Mouse (Mus musculus): ENCODE measurements around the gene Ccdc187. TPM values are rescaled to one million over a fixed set of nuclear protein-coding genes. Genes with fewer than 3 reads are reported as not detected.

Gene Ccdc187
- polyA plus RNA-seq, 1 experiment from 2014 or later, result 0.58 TPM

GRCm38 (mm10) chr2:26298856-26299230, 4.5 kb upstream of the Ccdc187 start:
- 26% methylated on average over 4 of the region's 4 CpGs for WGBS
- Histone ChIP-seq H3K27me3 (ENCODE audit: control insufficient read depth, insufficient read depth, low read length) (no peaks in the 10 kb centered on the region), H3K4me1 (ENCODE audit: control insufficient read depth, insufficient read depth, low read length) (peaks cover 30% of the 10 kb centered on the region), H3K4me3 (replicated peaks; ENCODE audit: low read length) (peak overlapping the region; percentile 4; the same call in 1 of the 2 replicates), H3K4me2 (ENCODE audit: low read depth, low read length) (peak overlapping the region; percentile 23; the same call in 1 of the 2 replicates), H3K27ac (ENCODE audit: low read length) (peak overlapping the region; percentile 68), H3K9me3 (replicated peaks; ENCODE audit: control insufficient read depth, low read length) (no peaks in the 10 kb centered on the region), H3K9ac (ENCODE audit: low read length) (peak overlapping the region; percentile 26; the same call in 1 of the 2 replicates), H3K36me3 (ENCODE audit: control insufficient read depth, insufficient read depth, low read length) (no peaks in the 10 kb centered on the region)
- no peak for ATAC-seq (ENCODE audit: insufficient read depth, low FRiP score)

DNA sequence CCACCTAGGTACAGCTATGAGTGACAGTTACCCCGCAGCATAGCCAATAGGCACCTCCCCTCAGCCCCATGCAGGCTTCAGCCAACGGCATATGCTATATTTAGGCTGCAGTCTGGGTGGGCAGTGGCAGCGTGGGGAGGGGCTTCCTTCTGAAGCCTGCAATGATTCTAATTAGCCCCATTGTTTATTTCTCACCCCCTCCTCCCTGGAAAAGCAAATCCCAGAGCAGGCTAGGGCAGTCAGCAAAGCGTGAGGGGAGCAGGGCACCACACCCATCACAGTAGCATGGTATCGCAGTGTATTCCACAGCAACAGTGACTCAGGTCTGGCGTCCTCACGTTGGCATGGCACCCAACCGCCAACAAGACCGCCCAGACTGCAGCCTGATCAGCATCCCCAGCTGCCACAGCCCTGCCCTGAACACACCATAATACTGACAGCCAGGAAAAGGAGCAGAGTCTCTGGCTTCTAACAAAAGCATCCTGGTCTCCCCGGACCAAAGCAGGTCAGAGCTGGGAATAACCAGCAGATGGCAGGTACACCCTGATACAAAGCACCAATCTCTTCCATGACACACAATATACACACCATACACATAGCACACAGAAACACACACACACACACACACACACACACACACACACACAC, 4.0 kb upstream of the Ccdc187 start:
- Histone ChIP-seq H3K9me3 (replicated peaks; ENCODE audit: control insufficient read depth, low read length) (no peaks in the 10 kb centered on the region), H3K4me2 (ENCODE audit: low read depth, low read length) (peak overlapping the region; percentile 23; the same call in 1 of the 2 replicates), H3K4me3 (replicated peaks; ENCODE audit: low read length) (0 out of 2 replicates have a peak overlapping the region, but pooled peaks have one; percentile 4), H3K4me1 (ENCODE audit: control insufficient read depth, insufficient read depth, low read length) (peaks cover 30% of the 10 kb centered on the region), H3K9ac (ENCODE audit: low read length) (0 out of 2 replicates have a peak overlapping the region, but pooled peaks have one; percentile 26), H3K27me3 (ENCODE audit: control insufficient read depth, insufficient read depth, low read length) (no peaks in the 10 kb centered on the region), H3K27ac (ENCODE audit: low read length) (peak overlapping the region; percentile 68), H3K36me3 (ENCODE audit: control insufficient read depth, insufficient read depth, low read length) (no peaks in the 10 kb centered on the region)
- peak; percentile 80 for ATAC-seq (ENCODE audit: insufficient read depth, low FRiP score)
- 4% methylated on average over 10 of the region's 10 CpGs for WGBS

- Histone ChIP-seq H3K4me1 (ENCODE audit: control insufficient read depth, insufficient read depth, low read length) (peaks cover 30% of the 10 kb centered on the region), H3K27ac (ENCODE audit: low read length) (peak overlapping the region; percentile 54), H3K9ac (ENCODE audit: low read length) (0 out of 2 replicates have a peak overlapping the region, but pooled peaks have one; percentile 2), H3K9me3 (replicated peaks; ENCODE audit: control insufficient read depth, low read length) (no peaks in the 10 kb centered on the region), H3K36me3 (ENCODE audit: control insufficient read depth, insufficient read depth, low read length) (no peaks in the 10 kb centered on the region), H3K4me2 (ENCODE audit: low read depth, low read length) (no peak overlapping the region), H3K27me3 (ENCODE audit: control insufficient read depth, insufficient read depth, low read length) (no peaks in the 10 kb centered on the region), H3K4me3 (replicated peaks; ENCODE audit: low read length) (no peak overlapping the region)
- no peak for ATAC-seq (ENCODE audit: insufficient read depth, low FRiP score)
- 30% methylated on average over 6 of the region's 6 CpGs for WGBS
Measured at GRCm38 (mm10) chr2:26296606-26297195, 2.3 kb upstream of the Ccdc187 start.

DNA sequence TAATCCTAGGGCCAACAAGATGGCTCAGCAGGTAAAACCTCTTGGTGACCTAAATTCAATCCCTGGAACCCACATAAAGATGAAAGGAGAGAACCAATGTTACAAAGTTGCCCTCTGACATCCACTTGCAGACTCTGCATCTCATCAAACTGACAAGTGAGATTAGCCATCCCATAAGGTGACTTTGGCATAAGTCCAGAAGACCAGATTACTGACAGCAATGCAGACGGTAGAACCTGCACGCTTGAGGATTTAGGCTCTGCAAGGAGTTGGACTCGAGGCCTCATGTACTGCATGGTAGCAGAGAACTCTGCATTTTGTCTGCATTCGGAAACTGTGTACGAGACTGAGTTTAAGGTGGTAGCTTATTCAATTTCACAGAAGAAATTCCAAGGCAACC, 4.2 kb downstream of the Ccdc187 start:
- H3K36me3 ChIP-seq (ENCODE audit: control insufficient read depth, insufficient read depth, low read length), result no peaks in the 10 kb centered on the region
- no peak overlapping the region for H3K4me2 ChIP-seq (ENCODE audit: low read depth, low read length)
- no peak overlapping the region for H3K4me3 ChIP-seq (replicated peaks; ENCODE audit: low read length)
- no peak overlapping the region for H3K9ac ChIP-seq (ENCODE audit: low read length)
- no peak for ATAC-seq (ENCODE audit: insufficient read depth, low FRiP score)
- no peak overlapping the region for H3K27ac ChIP-seq (ENCODE audit: low read length)
- H3K4me1 ChIP-seq (ENCODE audit: control insufficient read depth, insufficient read depth, low read length), result peaks cover 3% of the 10 kb centered on the region; the same call in 1 of the 2 replicates
- whole genome bisulfite sequencing, result 61% methylated on average over 5 of the region's 5 CpGs
- H3K9me3 ChIP-seq (replicated peaks; ENCODE audit: control insufficient read depth, low read length), result no peaks in the 10 kb centered on the region
- H3K27me3 ChIP-seq (ENCODE audit: control insufficient read depth, insufficient read depth, low read length), result no peaks in the 10 kb centered on the region

- no peak overlapping the region for H3K4me3 ChIP-seq (replicated peaks; ENCODE audit: low read length)
- H3K4me2 ChIP-seq (ENCODE audit: low read depth, low read length), result no peak overlapping the region
- H3K27ac ChIP-seq (ENCODE audit: low read length), result no peak overlapping the region
- H3K4me1 ChIP-seq (ENCODE audit: control insufficient read depth, insufficient read depth, low read length), result peaks cover 3% of the 10 kb centered on the region; the same call in 1 of the 2 replicates
- H3K9ac ChIP-seq (ENCODE audit: low read length), result no peak overlapping the region
- no peaks in the 10 kb centered on the region for H3K27me3 ChIP-seq (ENCODE audit: control insufficient read depth, insufficient read depth, low read length)
- WGBS, result 36% methylated on average over 7 of the region's 7 CpGs
- no peak for ATAC-seq (ENCODE audit: insufficient read depth, low FRiP score)
- no peaks in the 10 kb centered on the region for H3K36me3 ChIP-seq (ENCODE audit: control insufficient read depth, insufficient read depth, low read length)
- H3K9me3 ChIP-seq (replicated peaks; ENCODE audit: control insufficient read depth, low read length), result no peaks in the 10 kb centered on the region
Measured at GRCm38 (mm10) chr2:26286391-26286790, 8.0 kb downstream of the Ccdc187 start.

GRCm38 (mm10) chr2:26285804-26286203, 8.6 kb downstream of the Ccdc187 start:
- Histone ChIP-seq H3K36me3 (ENCODE audit: control insufficient read depth, insufficient read depth, low read length) (no peaks in the 10 kb centered on the region), H3K27ac (ENCODE audit: low read length) (no peak overlapping the region), H3K9ac (ENCODE audit: low read length) (no peak overlapping the region), H3K27me3 (ENCODE audit: control insufficient read depth, insufficient read depth, low read length) (no peaks in the 10 kb centered on the region), H3K4me2 (ENCODE audit: low read depth, low read length) (no peak overlapping the region), H3K4me1 (ENCODE audit: control insufficient read depth, insufficient read depth, low read length) (peaks cover 3% of the 10 kb centered on the region; the same call in 1 of the 2 replicates), H3K9me3 (replicated peaks; ENCODE audit: control insufficient read depth, low read length) (no peaks in the 10 kb centered on the region), H3K4me3 (replicated peaks; ENCODE audit: low read length) (no peak overlapping the region)
- ATAC-seq (ENCODE audit: insufficient read depth, low FRiP score), result no peak
- WGBS, result 47% methylated on average over 7 of the region's 7 CpGs

GRCm38 (mm10) chr2:26280594-26280993, 13.8 kb downstream of the Ccdc187 start:
- H3K4me3 ChIP-seq (replicated peaks; ENCODE audit: low read length), result no peak overlapping the region
- no peak overlapping the region for H3K27ac ChIP-seq (ENCODE audit: low read length)
- no peak overlapping the region for H3K4me2 ChIP-seq (ENCODE audit: low read depth, low read length)
- H3K4me1 ChIP-seq (ENCODE audit: control insufficient read depth, insufficient read depth, low read length), result peaks cover under 1% of the 10 kb centered on the region; the same call in 1 of the 2 replicates
- H3K36me3 ChIP-seq (ENCODE audit: control insufficient read depth, insufficient read depth, low read length), result no peaks in the 10 kb centered on the region
- no peak for ATAC-seq (ENCODE audit: insufficient read depth, low FRiP score)
- H3K9ac ChIP-seq (ENCODE audit: low read length), result no peak overlapping the region
- no peaks in the 10 kb centered on the region for H3K9me3 ChIP-seq (replicated peaks; ENCODE audit: control insufficient read depth, low read length)
- 77% methylated on average over 11 of the region's 11 CpGs for WGBS
- no peaks in the 10 kb centered on the region for H3K27me3 ChIP-seq (ENCODE audit: control insufficient read depth, insufficient read depth, low read length)

- H3K27ac ChIP-seq (ENCODE audit: low read length), result no peak overlapping the region
- no peak for ATAC-seq (ENCODE audit: insufficient read depth, low FRiP score)
- WGBS, result 79% methylated on average over 3 of the region's 3 CpGs
- no peaks in the 10 kb centered on the region for H3K27me3 ChIP-seq (ENCODE audit: control insufficient read depth, insufficient read depth, low read length)
- no peak overlapping the region for H3K4me3 ChIP-seq (replicated peaks; ENCODE audit: low read length)
- H3K4me2 ChIP-seq (ENCODE audit: low read depth, low read length), result no peak overlapping the region
- H3K9ac ChIP-seq (ENCODE audit: low read length), result no peak overlapping the region
- H3K36me3 ChIP-seq (ENCODE audit: control insufficient read depth, insufficient read depth, low read length), result no peaks in the 10 kb centered on the region
- no peaks in the 10 kb centered on the region for H3K4me1 ChIP-seq (ENCODE audit: control insufficient read depth, insufficient read depth, low read length)
- H3K9me3 ChIP-seq (replicated peaks; ENCODE audit: control insufficient read depth, low read length), result no peaks in the 10 kb centered on the region
Measured at GRCm38 (mm10) chr2:26279712-26280111, 14.6 kb downstream of the Ccdc187 start.

DNA sequence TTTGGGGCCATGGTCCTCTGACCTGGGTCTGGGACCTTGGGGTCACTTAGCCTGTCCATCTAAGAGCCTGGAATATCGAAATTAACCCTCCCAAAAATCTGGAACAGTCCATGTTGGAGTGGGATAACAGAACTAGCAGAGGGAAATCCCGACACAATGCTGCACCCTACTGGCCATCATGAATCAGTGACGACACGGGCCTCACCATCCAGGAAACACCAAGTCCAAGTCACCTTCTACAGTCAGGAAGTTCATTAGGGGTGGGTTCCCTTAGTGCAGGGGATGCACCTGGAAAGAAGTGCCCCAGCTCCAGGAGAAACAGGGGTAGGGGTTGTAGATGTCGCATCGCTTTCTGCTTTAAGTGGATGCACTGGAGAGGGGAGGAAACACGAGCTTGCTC, 20.7 kb downstream of the Ccdc187 start:
- Histone ChIP-seq H3K4me2 (ENCODE audit: low read depth, low read length) (no peak overlapping the region), H3K4me3 (replicated peaks; ENCODE audit: low read length) (no peak overlapping the region), H3K9ac (ENCODE audit: low read length) (no peak overlapping the region), H3K27ac (ENCODE audit: low read length) (no peak overlapping the region), H3K4me1 (ENCODE audit: control insufficient read depth, insufficient read depth, low read length) (no peaks in the 10 kb centered on the region), H3K27me3 (ENCODE audit: control insufficient read depth, insufficient read depth, low read length) (no peaks in the 10 kb centered on the region), H3K9me3 (replicated peaks; ENCODE audit: control insufficient read depth, low read length) (no peaks in the 10 kb centered on the region), H3K36me3 (ENCODE audit: control insufficient read depth, insufficient read depth, low read length) (no peaks in the 10 kb centered on the region)
- 20% methylated on average over 7 of the region's 7 CpGs for WGBS
- peak; percentile 46; the same call in 1 of the 2 replicates for ATAC-seq (ENCODE audit: insufficient read depth, low FRiP score)

All from stomach, embryonic 16.5 days (tissue).